In the genomic region with DNA sequence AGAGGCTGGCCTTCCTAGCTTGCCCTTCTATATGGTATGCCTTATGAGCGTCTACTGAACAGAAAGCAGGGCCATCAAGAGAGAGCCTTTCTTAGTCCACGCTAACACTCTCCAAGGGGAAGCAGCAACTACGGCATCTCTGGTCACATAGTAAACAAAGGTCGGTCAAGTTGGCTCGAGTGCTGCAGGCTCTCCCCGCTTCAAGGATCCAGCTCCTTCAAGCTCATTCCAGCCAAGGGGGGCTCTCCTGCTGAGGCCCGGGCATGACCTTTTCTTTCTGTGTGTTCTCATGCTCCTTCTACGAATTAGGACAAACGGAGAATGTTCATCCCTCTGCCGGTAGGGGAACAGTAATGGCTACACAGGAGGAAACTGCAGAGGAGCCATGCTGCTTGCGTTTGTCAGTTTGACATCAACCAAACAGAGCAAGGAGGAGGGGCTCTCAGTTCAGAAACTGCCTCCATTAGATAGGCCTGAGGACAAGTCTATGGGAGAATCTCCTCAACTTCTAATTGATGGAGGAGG, we compare ENCODE assay signal across 25 mouse cellular contexts. TPM values are rescaled to one million over a fixed set of nuclear protein-coding genes. Genes with fewer than 3 reads are reported as not detected.
DNase-seq lines count a peak whose midpoint lies in the region; ATAC-seq and TF ChIP-seq lines count a peak whose summit lies in the region.
"Had no signal": no experiment of that assay in that cellular context is flagged by ENCODE, and none has a peak within 500 bp of the region (broad histone marks: within the 10 kb centered on the region; RNA-seq: fewer than 3 reads in every experiment).

No protein-coding gene starts in this region.

- H3K4me3 ChIP-seq in heart, embryonic 11.5 days (ENCODE audit: low read depth, low read length): no peak overlapping the region
- no peak overlapping the region for H3K4me3 ChIP-seq in liver, embryonic 13.5 days (replicated peaks)
- H3K4me3 ChIP-seq in E14TG2a.4 (replicated peaks; ENCODE audit: low read length): peak overlapping the region; percentile 24; the same call in 1 of the 2 replicates
- H3K4me3 ChIP-seq: forebrain, embryonic 15.5 days; gastrocnemius, adult 2 months; heart, adult 2 months; heart, embryonic 13.5 days; hindbrain, embryonic 15.5 days; intestine, embryonic 15.5 days; layer of hippocampus, adult 2 months; limb, embryonic 13.5 days; midbrain, embryonic 15.5 days; neural tube, embryonic 15.5 days had no signal

- peaks cover 22% of the 10 kb centered on the region for H3K36me3 ChIP-seq in heart, embryonic 11.5 days (ENCODE audit: control insufficient read depth, insufficient read depth, low read length)
- H3K36me3 ChIP-seq in liver, embryonic 13.5 days: peaks cover 83% of the 10 kb centered on the region
- H3K36me3 ChIP-seq in E14TG2a.4 (ENCODE audit: insufficient read depth, low read length): peaks cover 73% of the 10 kb centered on the region
- H3K36me3 ChIP-seq: midbrain, embryonic 15.5 days had no signal

- no peak overlapping the region for H3K9ac ChIP-seq in heart, embryonic 11.5 days (ENCODE audit: low read depth, low read length)
- no peak overlapping the region for H3K9ac ChIP-seq in liver, embryonic 13.5 days
- H3K9ac ChIP-seq: forebrain, embryonic 15.5 days; heart, embryonic 13.5 days; hindbrain, embryonic 15.5 days; intestine, embryonic 15.5 days; limb, embryonic 13.5 days; lung, embryonic 14.5 days; midbrain, embryonic 15.5 days; neural tube, embryonic 15.5 days had no signal

- TF ChIP-seq CTCF in E14TG2a.4 (conservative IDR thresholded peaks at IDR 0.05; ENCODE audit: low read length): peak; percentile 20

- ATAC-seq in heart, embryonic 11.5 days (replicated peaks; ENCODE audit: insufficient number of reproducible peaks, low FRiP score, low TSS enrichment): no peak
- no peak for ATAC-seq in liver, embryonic 13.5 days (ENCODE audit: low read depth)
- 0 out of 2 replicates have a peak, but pooled peaks have one; percentile 2 for ATAC-seq in erythroid progenitor cell, adult 5-6 weeks (replicated peaks; ENCODE audit: low FRiP score, poor library complexity, severe bottlenecking)
- ATAC-seq: forebrain, embryonic 15.5 days; intestine, embryonic 15.5 days; midbrain, embryonic 15.5 days had no signal

- peak; percentile 88 for DNase-seq in heart, adult 11 months
- DNase-seq in liver, embryonic 13.5 days: no peak
- DNase-seq in liver: no peak
- DNase-seq in layer of hippocampus, postnatal 36 days: no peak
- no peak for DNase-seq in adrenal gland, postnatal 25 days
- DNase-seq: adrenal gland, adult 8-10 months; cerebellum, adult 8-10 months; gastrocnemius, postnatal 36 days; kidney, postnatal 14 days; right cerebral cortex, postnatal 14 days had no signal

- no peak overlapping the region for H3K4me2 ChIP-seq in heart, embryonic 11.5 days
- H3K4me2 ChIP-seq in liver, embryonic 13.5 days: no peak overlapping the region
- H3K4me2 ChIP-seq: forebrain, embryonic 15.5 days; heart, embryonic 13.5 days; hindbrain, embryonic 15.5 days; intestine, embryonic 15.5 days; limb, embryonic 13.5 days; lung, embryonic 14.5 days; midbrain, embryonic 15.5 days; neural tube, embryonic 15.5 days had no signal

- H3K27ac ChIP-seq in heart, embryonic 11.5 days (ENCODE audit: low read depth, low read length): no peak overlapping the region
- H3K27ac ChIP-seq in liver, embryonic 13.5 days: peak overlapping the region; percentile 16; the same call in 1 of the 2 replicates
- H3K27ac ChIP-seq: forebrain, embryonic 15.5 days; gastrocnemius, adult 2 months; heart, adult 2 months; heart, embryonic 13.5 days; hindbrain, embryonic 15.5 days; intestine, embryonic 15.5 days; layer of hippocampus, adult 2 months; limb, embryonic 13.5 days; macrophage; midbrain, embryonic 15.5 days; neural tube, embryonic 15.5 days had no signal

- H3K9me3 ChIP-seq in heart, embryonic 11.5 days (replicated peaks; ENCODE audit: control insufficient read depth, low read length): no peaks in the 10 kb centered on the region
- no peaks in the 10 kb centered on the region for H3K9me3 ChIP-seq in liver, embryonic 13.5 days (replicated peaks)
- H3K9me3 ChIP-seq in E14TG2a.4 (ENCODE audit: low read length): no peaks in the 10 kb centered on the region
- H3K9me3 ChIP-seq: forebrain, embryonic 15.5 days; heart, embryonic 13.5 days; hindbrain, embryonic 15.5 days; intestine, embryonic 15.5 days; limb, embryonic 13.5 days; midbrain, embryonic 15.5 days; neural tube, embryonic 15.5 days had no signal

- WGBS in heart, embryonic 11.5 days (ENCODE audit: insufficient replicate concordance): 80% methylated on average over 11 of the region's 11 CpGs
- 83% methylated on average over 11 of the region's 11 CpGs for WGBS in liver, embryonic 13.5 days (ENCODE audit: insufficient replicate concordance)

- H3K4me1 ChIP-seq in heart, embryonic 11.5 days (ENCODE audit: control insufficient read depth, insufficient read depth, low read length): peaks cover 17% of the 10 kb centered on the region
- H3K4me1 ChIP-seq in liver, embryonic 13.5 days (replicated peaks): peaks cover 74% of the 10 kb centered on the region
- H3K4me1 ChIP-seq in E14TG2a.4 (replicated peaks; ENCODE audit: low read depth, low read length): peaks cover 97% of the 10 kb centered on the region
- H3K4me1 ChIP-seq: forebrain, embryonic 15.5 days; hindbrain, embryonic 15.5 days; midbrain, embryonic 15.5 days; neural tube, embryonic 15.5 days had no signal

- H3K27me3 ChIP-seq in heart, embryonic 11.5 days (ENCODE audit: control insufficient read depth, insufficient read depth, low read length): no peaks in the 10 kb centered on the region
- H3K27me3 ChIP-seq in liver, embryonic 13.5 days: no peaks in the 10 kb centered on the region
- H3K27me3 ChIP-seq in E14TG2a.4 (ENCODE audit: insufficient read depth, low read length): no peaks in the 10 kb centered on the region
- H3K27me3 ChIP-seq: forebrain, embryonic 15.5 days; heart, embryonic 13.5 days; hindbrain, embryonic 15.5 days; intestine, embryonic 15.5 days; limb, embryonic 13.5 days; midbrain, embryonic 15.5 days; neural tube, embryonic 15.5 days had no signal

RNA-seq across cellular contexts. Expression of a gene that starts 15.4 kb away (rescaled TPM):
- polyA plus RNA-seq in heart, embryonic 11.5 days (2014; fragmentation: Nextera tagmentation; extraction: Ambion mirVana): 0.50 and 0.62 TPM in 2 replicates
- 0.14 TPM in 1 of 2 replicates, not detected in the other for polyA plus RNA-seq in liver, embryonic 13.5 days (2015; fragmentation: Nextera tagmentation; extraction: Ambion mirVana)
- 8.4 and 11.9 TPM in 2 replicates for total RNA-seq in erythroid progenitor cell, adult 5-6 weeks (2015; ENCODE audit: low replicate concordance)
- 13.5 and 15.9 TPM in 2 replicates for total RNA-seq in erythroid progenitor cell, adult 5-6 weeks (2017; ENCODE audit: low replicate concordance)
- total RNA-seq in layer of hippocampus, postnatal 36 days (2021): 1 to 10 TPM; 2.3 to 2.8 TPM
- total RNA-seq in adrenal gland, postnatal 25 days (2021): 0.64 TPM in 1 of 2 replicates, not detected in the other

RNA-seq across cellular contexts. Expression of a gene that starts 49.5 kb away (rescaled TPM):
- polyA plus RNA-seq in heart, embryonic 11.5 days (2014; fragmentation: Nextera tagmentation; extraction: Ambion mirVana): 2.9 and 3.1 TPM in 2 replicates
- polyA plus RNA-seq in liver, embryonic 13.5 days (2015; fragmentation: Nextera tagmentation; extraction: Ambion mirVana): 0.23 and 0.27 TPM in 2 replicates
- total RNA-seq in erythroid progenitor cell, adult 5-6 weeks (2015; ENCODE audit: low replicate concordance): not detected in 2 replicates
- total RNA-seq in erythroid progenitor cell, adult 5-6 weeks (2017; ENCODE audit: low replicate concordance): 0.08 and 2.2 TPM in 2 replicates
- 100 to 1,000 TPM; 104 to 112 TPM for total RNA-seq in layer of hippocampus, postnatal 36 days (2021)
- total RNA-seq in adrenal gland, postnatal 25 days (2021): 11.9 and 20.7 TPM in 2 replicates

RNA-seq across cellular contexts. Expression of a gene that starts 55.0 kb away (rescaled TPM):
- polyA plus RNA-seq in heart, embryonic 11.5 days (2014; fragmentation: Nextera tagmentation; extraction: Ambion mirVana): 5.9 and 7.1 TPM in 2 replicates
- polyA plus RNA-seq in liver, embryonic 13.5 days (2015; fragmentation: Nextera tagmentation; extraction: Ambion mirVana): 3.7 and 4.4 TPM in 2 replicates
- 20.9 and 23.5 TPM in 2 replicates for total RNA-seq in erythroid progenitor cell, adult 5-6 weeks (2015; ENCODE audit: low replicate concordance)
- total RNA-seq in erythroid progenitor cell, adult 5-6 weeks (2017; ENCODE audit: low replicate concordance): 29.0 and 51.1 TPM in 2 replicates
- total RNA-seq in layer of hippocampus, postnatal 36 days (2021): 10 to 100 TPM; 21.0 to 24.1 TPM
- total RNA-seq in adrenal gland, postnatal 25 days (2021): 22.3 and 32.8 TPM in 2 replicates
